Mouse (Mus musculus) heart, embryonic 13.5 days (tissue): ENCODE data around the gene Hmcn1. TPM values are rescaled to one million over a fixed set of nuclear protein-coding genes. Genes with fewer than 3 reads are reported as not detected.
A peak's percentile ranks its signal among the peaks of the same experiment; 100 is the strongest.

Experiments used
- ATAC-seq: fragments of 200-750 bp; cut with Nextera tagmentation; 2 replicates; pipeline ENCODE4 v1.8.0; 2017; ENCODE audit warnings: moderate TSS enrichment; ENCODE audit not compliant: insufficient number of reproducible peaks, low FRiP score, low TSS enrichment; ENCODE audit errors: extremely low read depth
- H3K27ac ChIP-seq: fragments of 300-500 bp; sonication (generic); replicated peaks from 2 replicates; pipeline ENCODE4 v1.5.1; 2015; ENCODE audit warnings: moderate library complexity, mild to moderate bottlenecking, inconsistent platforms
- H3K27me3 ChIP-seq: fragments of 300-500 bp; sonication (generic); replicated peaks from 2 replicates; pipeline ENCODE4 v1.6.1; 2015; ENCODE audit warnings: mild to moderate bottlenecking, inconsistent platforms
- H3K36me3 ChIP-seq: fragments of 300-500 bp; sonication (generic); 2 replicates; pipeline ENCODE4 v1.6.1; 2015; ENCODE audit warnings: mild to moderate bottlenecking, inconsistent platforms
- H3K4me1 ChIP-seq: fragments of 300-500 bp; sonication (generic); 2 replicates; pipeline ENCODE4 v1.6.1; 2015; ENCODE audit warnings: inconsistent platforms
- H3K4me2 ChIP-seq: fragments of 300-500 bp; sonication (generic); 2 replicates; pipeline ENCODE4 v1.6.1; 2015; ENCODE audit warnings: inconsistent platforms, mild to moderate bottlenecking, moderate library complexity
- H3K4me3 ChIP-seq: fragments of 300-500 bp; sonication (generic); 2 replicates; pipeline ENCODE4 v1.5.1; 2015; ENCODE audit warnings: moderate library complexity, mild to moderate bottlenecking, inconsistent platforms
- H3K9ac ChIP-seq: fragments of 300-500 bp; sonication (generic); 2 replicates; pipeline ENCODE4 v1.6.1; 2015; ENCODE audit warnings: inconsistent platforms, mild to moderate bottlenecking, moderate library complexity
- H3K9me3 ChIP-seq: fragments of 300-500 bp; sonication (generic); 2 replicates; pipeline ENCODE4 v1.6.1; 2016; ENCODE audit warnings: inconsistent platforms
- WGBS: fragments of 180-500 bp; shearing (Covaris S2); methylation state at CpG from one replicate; pipeline ENCODE4 v1.1.7; 2015; ENCODE audit warnings: mixed read lengths; 5-methylcytosine and 5-hydroxymethylcytosine counted together
- polyA plus RNA-seq: library from polyadenylated mRNA; unstranded; fragments of >200 nt; fragmentation: Nextera tagmentation; extraction: Ambion mirVana; gene quantifications from 2 replicates; pipeline ENCODE4 v1.2.1, GENCODE M21; 2015

Hmcn1 gene
- polyA plus RNA-seq, 1 experiment from 2014 or later, result 19.0 TPM

DNA sequence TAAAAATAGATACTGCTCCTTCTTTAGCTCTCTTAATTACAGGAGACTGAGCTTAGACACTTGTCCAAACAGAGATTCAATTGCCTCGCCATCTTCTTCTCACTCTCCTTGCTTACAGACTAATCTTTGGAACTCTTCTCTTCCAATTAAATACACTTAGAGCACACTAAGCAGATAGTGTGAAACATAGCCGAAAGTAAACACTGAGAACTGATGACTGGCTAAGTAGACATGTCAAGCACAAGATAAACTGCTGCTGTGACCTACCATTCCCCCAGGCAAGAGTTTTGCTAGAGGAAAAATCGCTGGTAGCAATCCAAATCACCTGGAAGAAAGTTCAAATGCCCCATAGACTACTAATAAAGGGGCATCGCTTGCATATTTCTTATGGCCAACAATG is 178.3 kb downstream of the Hmcn1 start:
- Histone ChIP-seq H3K4me2 (0 out of 2 replicates have a peak overlapping the region, but pooled peaks have one; percentile 3), H3K27me3 (no peaks in the 10 kb centered on the region), H3K36me3 (peaks cover 26% of the 10 kb centered on the region), H3K27ac (peak overlapping the region; percentile 58), H3K4me1 (peaks cover 27% of the 10 kb centered on the region), H3K9me3 (no peaks in the 10 kb centered on the region), H3K4me3 (no peak overlapping the region), H3K9ac (no peak overlapping the region)
- ATAC-seq, result no peak
- 21% methylated on average over 4 of the region's 4 CpGs for WGBS

DNA sequence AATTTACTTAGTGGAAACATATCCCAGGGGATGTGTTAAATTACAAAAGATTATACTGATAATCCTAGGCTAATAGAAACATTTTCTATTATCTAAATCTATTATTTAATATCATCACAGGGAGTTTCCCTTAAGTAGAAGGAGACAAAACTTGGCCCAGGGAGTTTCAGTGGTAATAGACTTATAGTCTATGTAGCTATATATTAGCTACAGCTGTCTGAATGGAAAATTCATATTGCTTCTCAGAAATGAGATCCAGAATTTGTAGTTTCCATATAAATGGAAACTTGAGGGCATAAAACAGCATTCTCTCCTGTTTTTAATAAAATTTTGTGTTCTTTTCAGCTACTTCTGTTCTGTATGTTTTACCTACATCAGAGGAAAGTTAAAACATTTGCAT is 179.9 kb downstream of the Hmcn1 start:
- Histone ChIP-seq H3K4me2 (no peak overlapping the region), H3K27me3 (no peaks in the 10 kb centered on the region), H3K4me1 (peaks cover 23% of the 10 kb centered on the region), H3K36me3 (peaks cover 34% of the 10 kb centered on the region), H3K27ac (no peak overlapping the region), H3K9ac (no peak overlapping the region), H3K4me3 (no peak overlapping the region), H3K9me3 (no peaks in the 10 kb centered on the region)
- no peak for ATAC-seq

DNA sequence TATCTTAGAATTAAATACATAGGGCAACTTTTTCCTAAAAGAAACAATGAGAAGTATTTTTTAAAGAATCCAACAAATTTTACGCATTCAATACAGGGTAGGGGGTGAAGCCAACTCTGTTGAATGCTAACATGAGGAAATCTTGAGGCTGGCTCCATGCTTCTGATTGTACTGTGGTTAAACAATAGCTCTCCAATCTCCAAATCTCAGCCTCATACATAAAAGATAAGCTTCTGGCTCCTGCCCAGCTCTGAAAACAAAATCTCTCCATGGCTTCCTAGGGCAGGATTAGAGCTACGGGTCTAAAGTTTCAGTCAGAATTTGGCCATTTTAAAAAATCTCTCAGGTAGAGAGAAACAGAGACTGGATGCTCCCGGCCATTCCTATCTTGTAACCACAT is 186.4 kb downstream of the Hmcn1 start:
- no peaks in the 10 kb centered on the region for H3K9me3 ChIP-seq

DNA sequence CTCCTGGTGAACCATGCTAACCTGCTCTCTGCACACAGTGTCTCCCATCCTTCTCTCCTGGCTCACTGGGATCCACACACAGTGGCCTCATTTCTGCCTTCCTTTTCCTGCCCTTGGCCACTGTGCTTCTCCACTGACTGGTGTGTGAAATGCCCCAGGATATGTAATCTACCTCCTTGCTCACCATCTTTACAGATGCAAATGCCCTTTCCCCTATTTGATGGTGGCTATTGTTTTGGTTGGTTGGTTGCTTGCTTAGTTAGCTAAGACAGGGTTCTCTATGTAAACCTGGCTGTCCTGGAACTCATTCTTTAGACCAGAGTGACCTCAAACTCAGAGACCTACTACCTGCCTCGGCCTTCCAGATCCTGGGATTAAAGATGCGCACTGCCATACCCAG is 187.8 kb downstream of the Hmcn1 start:
- Histone ChIP-seq H3K4me1 (peaks cover 12% of the 10 kb centered on the region), H3K9me3 (no peaks in the 10 kb centered on the region), H3K4me3 (no peak overlapping the region), H3K9ac (no peak overlapping the region), H3K27ac (peak overlapping the region; percentile 42; the same call in 1 of the 2 replicates), H3K36me3 (peaks cover 43% of the 10 kb centered on the region), H3K27me3 (no peaks in the 10 kb centered on the region), H3K4me2 (no peak overlapping the region)
- ATAC-seq, result no peak
- WGBS, result 85% methylated on average over 2 of the region's 2 CpGs

More for the DNA sequence above, 186.4 kb downstream of the Hmcn1 start:
- Histone ChIP-seq H3K4me3 (no peak overlapping the region), H3K27ac (no peak overlapping the region), H3K4me1 (peaks cover 10% of the 10 kb centered on the region), H3K9ac (no peak overlapping the region), H3K36me3 (peaks cover 34% of the 10 kb centered on the region), H3K27me3 (no peaks in the 10 kb centered on the region), H3K4me2 (no peak overlapping the region)
- no peak for ATAC-seq
- WGBS, result 75% methylated on average over 3 of the region's 3 CpGs

DNA sequence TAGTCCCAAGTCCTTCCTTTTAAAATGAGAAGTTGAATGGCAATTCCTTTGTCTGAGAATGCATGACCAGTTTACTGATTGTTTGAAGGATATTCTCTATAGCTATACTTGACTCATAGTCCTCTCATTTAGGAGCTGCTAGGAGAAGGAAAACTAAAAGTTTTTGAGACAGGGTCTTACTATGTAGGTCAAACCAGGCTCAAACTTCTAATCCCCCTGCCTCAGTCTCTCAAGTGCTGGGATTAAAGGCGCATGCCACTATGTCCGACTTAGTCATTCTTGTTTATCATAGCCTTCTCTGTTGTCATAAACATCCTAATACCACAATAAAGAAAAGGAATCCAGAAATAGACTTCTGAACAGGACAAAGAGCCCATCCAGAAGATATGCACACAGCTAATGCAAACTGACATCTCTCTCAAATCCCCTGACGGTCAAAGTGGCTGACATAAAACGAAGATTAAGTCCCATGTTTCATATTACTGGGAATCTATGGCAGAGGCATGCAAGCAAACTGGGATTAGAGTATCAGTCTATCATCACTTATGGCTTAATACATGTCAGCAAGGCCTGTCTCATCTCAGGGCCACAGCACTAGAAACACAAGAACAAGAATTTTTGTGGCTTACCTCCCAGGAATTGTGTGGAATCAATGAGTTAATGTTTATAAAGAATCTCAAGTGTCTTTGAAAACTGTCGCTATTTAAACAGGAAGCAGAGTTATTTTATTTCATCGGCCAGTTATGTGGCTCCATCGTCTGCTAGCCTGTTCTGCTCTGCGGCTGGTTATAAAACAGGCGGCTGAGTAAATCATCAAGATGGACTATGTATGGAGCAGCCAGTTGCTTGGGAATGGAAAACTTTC is 188.8 kb downstream of the Hmcn1 start:
- H3K4me3 ChIP-seq, result no peak overlapping the region
- H3K4me2 ChIP-seq, result no peak overlapping the region
- 53% methylated on average over 9 of the region's 9 CpGs for WGBS
- H3K27ac ChIP-seq, result peak overlapping the region; percentile 37
- no peak overlapping the region for H3K9ac ChIP-seq
- peaks cover 14% of the 10 kb centered on the region for H3K4me1 ChIP-seq
- H3K36me3 ChIP-seq, result peaks cover 42% of the 10 kb centered on the region
- no peak for ATAC-seq
- H3K27me3 ChIP-seq, result no peaks in the 10 kb centered on the region
- H3K9me3 ChIP-seq, result no peaks in the 10 kb centered on the region

DNA sequence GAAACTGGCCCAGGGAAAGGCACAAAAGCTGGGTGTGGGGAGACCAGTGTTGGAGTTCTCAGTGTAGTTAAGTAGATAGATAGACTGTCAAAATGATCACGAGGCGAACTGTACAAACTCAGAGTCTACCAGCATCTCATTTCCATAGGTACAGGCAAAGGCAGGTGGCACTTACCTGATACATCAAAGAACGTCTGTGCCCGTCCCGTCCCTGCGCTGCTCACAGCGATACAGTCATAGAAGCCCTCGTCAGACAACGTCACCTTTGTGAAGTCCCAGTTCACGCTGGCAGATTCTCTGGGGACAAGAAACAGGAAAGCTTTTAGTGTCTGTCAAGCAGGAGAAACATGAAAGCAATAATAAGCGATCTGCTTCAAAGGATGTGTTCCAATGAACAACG is 190.6 kb downstream of the Hmcn1 start:
- peaks cover 14% of the 10 kb centered on the region for H3K4me1 ChIP-seq
- no peak for ATAC-seq
- WGBS, result 84% methylated on average over 12 of the region's 12 CpGs
- no peaks in the 10 kb centered on the region for H3K9me3 ChIP-seq
- H3K9ac ChIP-seq, result no peak overlapping the region
- no peak overlapping the region for H3K4me3 ChIP-seq
- no peak overlapping the region for H3K27ac ChIP-seq
- H3K27me3 ChIP-seq, result no peaks in the 10 kb centered on the region
- no peak overlapping the region for H3K4me2 ChIP-seq
- peaks cover 44% of the 10 kb centered on the region for H3K36me3 ChIP-seq

DNA sequence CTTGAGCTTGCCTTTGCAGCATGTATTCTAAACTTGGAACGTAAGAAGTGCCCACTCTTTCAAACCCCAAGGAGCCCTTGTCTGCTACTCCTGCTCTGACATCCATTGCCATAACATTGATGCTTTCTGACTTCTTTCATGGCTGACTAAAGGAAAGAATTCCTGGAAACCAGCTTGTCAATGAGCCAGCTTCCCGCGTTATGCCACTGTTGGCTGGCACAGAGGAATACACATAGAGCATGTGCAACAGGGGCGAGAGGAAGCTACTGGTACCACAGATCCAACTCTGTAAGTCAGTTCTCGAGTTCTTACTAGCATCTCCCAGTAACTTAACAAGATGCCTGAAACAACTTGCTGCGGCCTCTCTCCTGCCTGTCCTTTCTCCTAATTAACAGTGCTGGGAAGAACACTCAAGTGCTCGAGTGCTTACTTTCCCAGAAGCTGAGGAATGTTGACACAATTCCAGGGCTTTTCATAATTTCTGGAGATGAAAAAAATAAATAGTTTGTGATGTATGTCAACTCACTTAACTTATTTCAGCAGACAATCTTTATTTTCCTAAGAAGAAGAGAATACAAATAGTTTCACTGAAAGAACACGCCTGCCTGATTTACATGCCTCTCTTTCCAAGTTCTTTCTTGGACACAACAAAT is 192.5 kb downstream of the Hmcn1 start:
- ATAC-seq, result no peak
- H3K27ac ChIP-seq, result 0 out of 2 replicates have a peak overlapping the region, but pooled peaks have one; percentile 8

DNA sequence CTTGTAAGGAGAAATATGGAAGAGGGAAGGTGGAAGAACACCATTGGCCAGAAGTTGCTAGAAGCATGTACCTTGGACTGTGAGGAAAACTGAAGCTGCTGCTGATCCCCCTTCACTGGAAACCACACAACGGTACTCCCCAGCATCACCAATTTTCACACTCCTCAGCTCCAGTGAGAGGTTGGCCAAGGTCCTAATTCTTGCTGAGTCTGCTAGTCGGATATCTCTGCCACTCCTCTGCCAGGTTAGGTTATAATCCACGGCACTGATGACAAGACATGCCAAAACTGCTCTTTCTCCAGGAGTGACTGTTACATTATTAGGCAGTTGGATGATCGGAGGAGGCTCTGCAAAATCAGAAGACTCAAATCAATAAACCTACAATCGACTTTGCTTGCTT is 194.6 kb downstream of the Hmcn1 start:
- peaks cover 4% of the 10 kb centered on the region; the same call in 1 of the 2 replicates for H3K9me3 ChIP-seq
- H3K4me1 ChIP-seq, result peaks cover 4% of the 10 kb centered on the region; the same call in 1 of the 2 replicates
- WGBS, result 76% methylated on average over 5 of the region's 5 CpGs
- no peaks in the 10 kb centered on the region for H3K27me3 ChIP-seq
- no peak overlapping the region for H3K9ac ChIP-seq
- H3K4me2 ChIP-seq, result no peak overlapping the region
- no peak for ATAC-seq
- H3K36me3 ChIP-seq, result peaks cover 67% of the 10 kb centered on the region
- H3K27ac ChIP-seq, result no peak overlapping the region
- H3K4me3 ChIP-seq, result no peak overlapping the region

More for the DNA sequence above, 192.5 kb downstream of the Hmcn1 start:
- Histone ChIP-seq H3K9ac (no peak overlapping the region), H3K4me2 (no peak overlapping the region), H3K36me3 (peaks cover 56% of the 10 kb centered on the region), H3K4me3 (no peak overlapping the region), H3K9me3 (peaks cover 4% of the 10 kb centered on the region; the same call in 1 of the 2 replicates), H3K4me1 (peaks cover 14% of the 10 kb centered on the region), H3K27me3 (no peaks in the 10 kb centered on the region)
- 75% methylated on average over 8 of the region's 8 CpGs for WGBS

DNA sequence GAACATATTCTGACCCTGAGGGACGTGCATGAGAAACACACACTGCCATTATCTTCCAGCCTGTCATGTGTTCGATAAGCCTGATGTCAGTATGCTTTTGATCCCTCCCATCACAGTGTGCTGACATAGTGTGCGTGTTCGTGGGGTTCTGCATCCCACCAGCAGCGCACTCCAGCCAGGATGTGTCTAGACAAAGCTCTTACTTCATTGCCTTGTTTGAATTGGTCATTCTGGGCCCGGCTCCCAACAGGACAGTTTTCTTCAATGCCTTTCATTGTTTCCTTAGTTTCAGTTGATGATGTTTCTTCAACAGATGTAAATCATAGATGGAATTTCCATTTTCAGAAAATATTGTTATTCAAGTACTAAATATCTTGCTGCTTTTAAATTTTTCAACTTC is 206.5 kb downstream of the Hmcn1 start:
- no peak overlapping the region for H3K4me2 ChIP-seq
- H3K36me3 ChIP-seq, result peaks cover 13% of the 10 kb centered on the region
- no peak overlapping the region for H3K4me3 ChIP-seq
- H3K27ac ChIP-seq, result no peak overlapping the region
- H3K9ac ChIP-seq, result no peak overlapping the region
- H3K4me1 ChIP-seq, result peaks cover 1% of the 10 kb centered on the region; the same call in 1 of the 2 replicates
- no peaks in the 10 kb centered on the region for H3K9me3 ChIP-seq
- no peak for ATAC-seq
- no peaks in the 10 kb centered on the region for H3K27me3 ChIP-seq
- 58% methylated on average over 6 of the region's 6 CpGs for WGBS

DNA sequence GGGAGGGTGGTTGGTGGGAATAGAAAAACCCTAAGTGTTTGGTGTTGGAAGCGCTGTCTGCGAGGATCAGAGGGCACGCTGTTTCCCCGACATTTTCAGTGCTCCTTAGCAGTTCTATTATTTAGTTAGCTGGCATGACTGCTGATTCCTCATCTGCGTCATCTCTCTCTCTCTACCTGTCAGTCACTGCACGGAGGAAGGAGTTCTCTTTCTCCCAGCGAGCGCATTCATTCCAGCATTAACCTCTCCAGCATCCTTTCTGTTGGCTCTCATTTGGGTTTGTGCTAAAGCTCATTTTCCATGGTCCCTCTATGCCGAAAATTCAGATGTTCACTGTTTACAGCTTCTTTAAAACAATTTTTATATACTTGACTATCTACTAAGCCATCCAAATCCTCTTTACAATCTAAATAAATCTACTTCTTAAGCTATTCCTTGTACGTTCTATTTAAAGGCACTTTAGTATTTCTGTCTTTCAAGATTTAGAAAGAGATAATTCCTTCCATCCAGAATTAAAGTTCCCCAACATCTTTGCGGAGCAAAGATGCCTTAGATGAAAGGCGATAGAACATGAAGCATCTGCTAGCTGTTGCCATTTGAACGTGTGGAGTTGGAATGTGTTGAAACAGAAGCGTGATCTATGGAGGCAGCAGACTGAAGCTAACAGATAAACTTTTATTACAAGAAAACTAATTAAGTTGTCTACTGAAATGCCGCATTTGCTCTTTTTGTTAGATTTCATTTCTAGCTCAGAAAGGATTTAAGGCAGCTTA is 210.0 kb downstream of the Hmcn1 start:
- H3K27ac ChIP-seq, result no peak overlapping the region
- no peaks in the 10 kb centered on the region for H3K9me3 ChIP-seq
- H3K27me3 ChIP-seq, result no peaks in the 10 kb centered on the region
- peaks cover 9% of the 10 kb centered on the region for H3K36me3 ChIP-seq
- 80% methylated on average over 15 of the region's 15 CpGs for WGBS
- H3K4me2 ChIP-seq, result no peak overlapping the region
- peaks cover 5% of the 10 kb centered on the region; the same call in 1 of the 2 replicates for H3K4me1 ChIP-seq
- no peak overlapping the region for H3K4me3 ChIP-seq
- no peak overlapping the region for H3K9ac ChIP-seq
- ATAC-seq, result no peak

DNA sequence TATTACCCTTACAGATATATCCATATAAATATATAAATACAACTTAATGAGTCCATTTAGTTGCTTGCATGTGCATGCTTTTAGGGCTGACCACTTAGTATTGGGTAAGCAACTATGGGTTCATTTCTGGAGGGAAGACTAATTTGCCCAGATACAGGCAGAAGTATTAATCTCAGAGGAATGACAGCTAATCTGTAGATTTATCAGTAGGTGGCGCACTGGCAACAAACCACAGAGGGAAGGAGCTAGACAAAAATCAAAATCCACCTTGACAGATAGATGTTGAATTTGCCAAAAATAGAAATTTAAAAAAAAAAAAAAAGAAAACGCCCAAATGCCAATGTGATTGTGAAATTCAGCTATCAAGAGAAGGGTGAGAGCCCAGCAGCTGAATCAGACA is 213.3 kb downstream of the Hmcn1 start:
- no peak for ATAC-seq
- Histone ChIP-seq H3K4me1 (peaks cover 12% of the 10 kb centered on the region), H3K4me3 (no peak overlapping the region), H3K4me2 (no peak overlapping the region), H3K27me3 (no peaks in the 10 kb centered on the region), H3K27ac (no peak overlapping the region), H3K9me3 (no peaks in the 10 kb centered on the region), H3K9ac (no peak overlapping the region), H3K36me3 (peaks cover 7% of the 10 kb centered on the region)
- WGBS, result 17% methylated on average over 2 of the region's 2 CpGs
